Mouse (Mus musculus) effector memory CD4-positive, alpha-beta T cell, adult 5 months (primary cell): ENCODE measurements around the gene Man1c1. TPM values are rescaled to one million over a fixed set of nuclear protein-coding genes. Genes with fewer than 3 reads are reported as not detected.

Experiments used
- polyA plus RNA-seq: library from polyadenylated mRNA; unstranded; fragments of 100-300 nt; shearing (Covaris generic); gene quantifications from one replicate; pipeline ENCODE4 v1.2.1, GENCODE M21; 2017

The Man1c1 gene
- polyA plus RNA-seq, result 6.2 TPM

DNA sequence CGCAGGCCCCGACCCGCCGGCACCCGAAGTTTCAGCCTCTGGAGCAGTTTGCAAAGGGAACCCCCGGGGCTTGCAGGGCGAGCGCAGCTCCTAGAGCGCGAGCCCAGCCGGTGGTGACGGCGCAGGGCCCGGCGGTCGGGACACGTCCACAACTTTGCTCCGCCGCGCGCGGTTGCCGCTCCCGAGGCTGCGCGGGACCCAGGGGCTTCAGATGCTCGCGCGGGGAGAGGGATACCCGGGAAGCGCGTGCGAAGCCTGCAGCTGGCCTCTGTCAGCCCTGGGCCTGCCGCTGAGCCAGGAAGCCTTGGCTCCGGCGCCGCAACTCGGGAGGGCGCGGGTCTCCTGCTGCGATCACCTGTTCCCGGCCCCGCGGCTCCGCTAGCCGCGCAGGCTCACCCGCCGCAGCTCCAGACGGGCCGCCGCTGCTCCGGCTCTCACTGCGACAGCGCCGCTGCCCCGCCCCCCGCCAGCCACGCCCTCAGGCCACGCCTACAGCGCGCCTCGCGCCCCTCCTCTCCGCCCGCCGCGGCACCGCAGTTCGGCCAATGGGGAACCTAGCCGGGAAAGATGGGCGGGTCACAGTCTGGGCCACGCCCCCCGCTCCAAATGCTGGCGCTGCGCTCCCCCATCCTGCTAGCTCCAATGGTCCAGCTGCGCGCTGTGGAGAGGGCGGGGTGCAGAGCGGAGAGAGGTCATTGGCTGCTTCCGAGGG lies at the start of gene Man1c1:
Gene Man1c1, minus strand, starts transcription at position 456 of the 712 bp plus-strand sequence.

DNA sequence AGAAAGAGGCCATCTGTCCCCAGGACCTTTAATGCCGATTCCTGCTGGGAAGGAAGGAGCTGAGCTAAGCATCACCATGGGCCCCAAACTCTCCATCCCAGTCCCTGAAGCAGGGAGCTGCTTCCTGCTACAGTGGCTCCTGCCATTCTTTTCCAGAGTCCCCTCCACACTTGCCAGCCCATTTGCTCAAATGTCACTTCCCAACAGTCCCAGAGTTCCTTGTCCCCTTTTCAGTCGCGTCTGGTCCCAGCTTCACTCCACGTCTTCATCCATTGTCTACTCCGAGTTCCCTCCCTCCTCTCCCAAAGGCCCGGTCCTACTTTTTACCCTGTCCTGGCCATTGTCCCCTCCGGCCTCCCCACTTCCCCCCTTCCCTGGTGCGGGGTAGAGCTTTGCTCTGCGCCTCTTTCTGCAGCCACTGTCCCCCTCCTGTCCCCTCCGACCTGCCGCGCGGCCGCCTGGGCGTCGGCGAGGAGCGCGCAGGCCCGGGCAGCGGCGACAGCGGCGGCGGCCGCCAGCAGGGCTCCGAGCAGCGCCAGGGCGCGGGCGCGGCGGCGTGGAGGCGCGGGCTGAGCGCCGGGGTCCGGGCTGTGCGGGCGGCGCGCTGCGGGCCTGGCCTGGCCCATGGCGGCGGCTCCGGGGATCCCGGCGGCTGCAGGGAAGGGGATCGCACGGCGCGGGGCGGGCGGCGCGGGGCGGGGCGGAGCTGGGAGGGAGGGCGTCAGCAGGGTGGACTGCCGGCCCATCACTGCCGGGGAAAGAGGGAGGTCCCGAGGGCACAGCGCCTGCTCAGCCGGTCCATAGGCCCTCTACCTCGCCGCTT lies 152.4 kb downstream of the Man1c1 start, which contains the start of gene Selenon:
Gene Selenon, minus strand, starts transcription at position 673 of the 823 bp plus-strand sequence.

DNA sequence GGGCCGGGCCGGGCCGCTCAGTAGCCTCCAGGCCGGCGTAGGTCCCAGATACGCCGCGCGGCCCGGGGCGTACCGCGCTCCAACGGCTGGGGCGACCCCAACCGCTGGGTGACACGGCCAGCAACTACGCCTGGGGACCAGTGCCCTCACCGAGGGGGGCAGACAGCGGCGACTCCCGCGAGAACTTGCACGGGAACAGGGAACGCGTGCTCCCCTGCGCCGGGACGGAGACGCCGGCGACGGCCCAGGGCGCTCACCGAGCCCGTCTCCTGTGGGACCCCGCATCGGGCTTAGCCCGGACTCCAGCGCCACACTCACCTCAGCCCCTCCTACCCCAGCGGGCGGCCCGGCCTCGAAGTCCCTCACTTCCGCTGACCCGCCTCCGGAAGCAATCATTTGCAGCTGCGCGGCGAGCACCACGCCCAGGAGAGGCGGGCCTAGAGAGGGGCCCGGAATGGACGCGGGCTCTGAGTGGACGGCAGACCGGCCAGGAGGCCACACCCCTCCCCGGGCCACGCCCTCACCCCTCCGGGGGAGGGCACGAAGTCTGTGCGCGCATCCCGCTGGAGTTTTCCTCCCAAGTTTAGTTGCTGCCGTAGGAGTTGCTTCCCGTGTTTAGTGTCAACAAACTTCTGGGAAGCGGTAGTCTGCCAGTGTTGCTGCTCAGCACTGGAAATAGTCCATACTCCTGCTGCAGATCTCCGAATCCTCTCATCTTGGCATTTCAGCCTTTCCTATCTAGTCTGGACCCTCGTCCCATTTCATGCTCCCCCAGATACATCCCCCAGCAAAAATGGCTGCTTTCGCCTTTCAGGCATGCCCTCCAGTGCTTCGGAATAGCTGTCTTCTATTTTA lies 168.9 kb downstream of the Man1c1 start, which contains the start of gene Mtfr1l:
Gene Mtfr1l, minus strand, starts transcription at position 456 of the 855 bp plus-strand sequence.

Other genes with a start within 250 kb of the Man1c1 start
- 25.5 TPM for gene Stmn1, start 236.0 kb downstream of the Man1c1 start, polyA plus RNA-seq
- 11.9 TPM for gene Paqr7, start 207.6 kb downstream of the Man1c1 start, polyA plus RNA-seq
- gene Aunip, start 193.3 kb downstream of the Man1c1 start, polyA plus RNA-seq, result not detected
- gene Mtfr1l, start 168.9 kb downstream of the Man1c1 start, polyA plus RNA-seq, result 88.8 TPM
- gene Selenon, start 152.1 kb downstream of the Man1c1 start, polyA plus RNA-seq, result 3.8 TPM
- gene Ldlrap1, start 63.7 kb upstream of the Man1c1 start, polyA plus RNA-seq, result 79.9 TPM
- 33.7 TPM for gene Maco1, start 149.1 kb upstream of the Man1c1 start, polyA plus RNA-seq
- not detected for gene Rhd, start 160.2 kb upstream of the Man1c1 start, polyA plus RNA-seq
- 307 TPM for gene Tmem50a, start 210.7 kb upstream of the Man1c1 start, polyA plus RNA-seq
- 883 TPM for gene Rsrp1, start 219.3 kb upstream of the Man1c1 start, polyA plus RNA-seq
- 342 TPM for gene Syf2, start 226.6 kb upstream of the Man1c1 start, polyA plus RNA-seq